Mouse (Mus musculus) limb, embryonic 12.5 days (tissue): ENCODE results near the gene Trp53bp1. TPM values are rescaled to one million over a fixed set of nuclear protein-coding genes. Genes with fewer than 3 reads are reported as not detected.

Source experiments
- ATAC-seq: fragments of 200-750 bp; cut with Nextera tagmentation; 2 replicates; pipeline ENCODE4 v1.8.0; 2017; ENCODE audit warnings: low read depth, moderate TSS enrichment; ENCODE audit not compliant: insufficient number of reproducible peaks, insufficient read depth, low FRiP score, low TSS enrichment
- H3K27ac ChIP-seq: fragments of 300-500 bp; sonication (generic); 2 replicates; pipeline ENCODE4 v1.5.1; 2016; ENCODE audit warnings: mild to moderate bottlenecking, moderate library complexity
- H3K27me3 ChIP-seq: fragments of 300-500 bp; sonication (generic); 2 replicates; pipeline ENCODE4 v1.6.1; 2016; ENCODE audit warnings: mild to moderate bottlenecking, moderate library complexity
- H3K36me3 ChIP-seq: fragments of 300-500 bp; sonication (generic); 2 replicates; pipeline ENCODE4 v1.6.1; 2016; ENCODE audit warnings: mild to moderate bottlenecking, moderate library complexity
- H3K4me1 ChIP-seq: fragments of 300-500 bp; sonication (generic); replicated peaks from 2 replicates; pipeline ENCODE4 v1.6.1; 2016
- H3K4me2 ChIP-seq: fragments of 300-500 bp; sonication (generic); 2 replicates; pipeline ENCODE4 v1.6.1; 2016; ENCODE audit warnings: mild to moderate bottlenecking, moderate library complexity
- H3K4me3 ChIP-seq: fragments of 300-500 bp; sonication (generic); replicated peaks from 2 replicates; pipeline ENCODE4 v1.5.1; 2016; ENCODE audit warnings: mild to moderate bottlenecking
- H3K9ac ChIP-seq: fragments of 300-500 bp; sonication (generic); replicated peaks from 2 replicates; pipeline ENCODE4 v1.6.1; 2016; ENCODE audit warnings: mild to moderate bottlenecking, moderate library complexity
- H3K9me3 ChIP-seq: fragments of 300-500 bp; sonication (generic); 2 replicates; pipeline ENCODE4 v1.6.1; 2016; ENCODE audit warnings: mild to moderate bottlenecking, moderate library complexity
- WGBS: fragments of 180-500 bp; shearing (Covaris S2); methylation state at CpG from one replicate; pipeline ENCODE4 v1.1.7; 2016; 5-methylcytosine and 5-hydroxymethylcytosine counted together
- polyA plus RNA-seq: library from polyadenylated mRNA; unstranded; fragments of >200 nt; fragmentation: Nextera tagmentation; extraction: Ambion mirVana; gene quantifications from 2 replicates; pipeline ENCODE4 v1.2.1, GENCODE M21; 2016

The Trp53bp1 gene
- polyA plus RNA-seq, 1 experiment from 2014 or later, result 132 TPM

DNA sequence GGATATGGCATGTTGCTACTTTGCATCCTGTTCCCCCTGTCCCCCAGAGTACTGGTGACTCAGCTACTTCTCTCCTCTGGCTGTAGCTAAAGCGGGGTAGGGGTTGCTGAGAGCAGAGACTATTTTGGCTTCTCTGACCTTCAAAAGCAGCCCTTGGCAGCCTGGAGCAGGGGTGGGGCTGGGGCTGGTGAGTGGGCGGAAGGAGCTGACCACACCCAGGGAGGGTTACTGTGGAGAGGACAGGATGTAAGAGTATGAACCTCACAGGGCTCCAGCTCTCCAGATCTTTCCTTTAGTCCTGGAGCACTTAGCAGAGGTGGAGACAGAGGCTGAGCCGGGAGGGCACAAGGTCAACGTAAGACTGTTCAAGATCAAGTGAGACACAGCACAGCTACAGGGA, 23.0 kb upstream of the Trp53bp1 start:
- H3K27me3 ChIP-seq, result peaks cover 78% of the 10 kb centered on the region
- H3K27ac ChIP-seq, result no peak overlapping the region
- H3K9ac ChIP-seq, result peak overlapping the region; percentile 38; the same call in 1 of the 2 replicates
- ATAC-seq, result no peak
- H3K4me1 ChIP-seq, result peaks cover 58% of the 10 kb centered on the region
- peak overlapping the region; percentile 45; the same call in 1 of the 2 replicates for H3K4me3 ChIP-seq
- H3K4me2 ChIP-seq, result peak overlapping the region; percentile 70
- H3K36me3 ChIP-seq, result peaks cover under 1% of the 10 kb centered on the region; the same call in 1 of the 2 replicates
- no peaks in the 10 kb centered on the region for H3K9me3 ChIP-seq
- WGBS, result 20% methylated on average over 4 of the region's 4 CpGs

DNA sequence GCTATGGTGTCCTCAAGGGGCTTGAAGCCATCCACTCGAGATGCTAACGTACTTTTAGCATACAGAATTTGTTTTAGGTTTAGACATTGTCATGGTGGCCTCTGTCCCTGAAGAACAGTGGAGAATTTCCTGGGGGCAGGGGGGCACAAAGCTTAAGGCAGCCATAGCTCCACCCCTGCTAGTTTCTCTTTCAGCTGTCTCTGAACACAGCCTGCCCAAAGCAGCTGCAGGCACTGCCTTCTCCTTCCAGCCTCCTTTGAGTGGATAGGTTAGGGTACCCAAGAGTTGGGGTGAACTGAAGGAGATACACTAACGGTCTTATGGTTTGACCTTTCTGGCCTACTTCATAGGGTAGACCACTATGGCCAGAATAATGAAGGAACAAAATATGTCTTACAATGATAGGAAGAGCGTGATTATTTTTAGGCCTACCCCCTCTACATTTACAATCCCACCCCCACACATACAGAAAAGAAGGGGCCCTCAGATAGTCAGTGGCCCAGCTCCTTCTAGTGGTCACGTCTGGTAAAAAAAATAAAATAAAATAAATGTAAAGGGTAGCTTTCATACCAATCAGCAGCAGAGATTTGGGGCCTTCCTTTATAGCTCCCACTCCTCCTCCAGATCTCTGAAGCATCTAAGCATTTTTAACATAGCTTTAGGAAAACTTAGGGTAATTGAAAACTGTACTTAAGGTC, 21.3 kb upstream of the Trp53bp1 start:
- no peak for ATAC-seq
- WGBS, result 68% methylated on average over 5 of the region's 5 CpGs
- peaks cover 49% of the 10 kb centered on the region for H3K4me1 ChIP-seq

GRCm38 (mm10) chr2:121289730-121290540, 18.7 kb upstream of the Trp53bp1 start:
- H3K27ac ChIP-seq, result no peak overlapping the region
- H3K9me3 ChIP-seq, result no peaks in the 10 kb centered on the region
- no peaks in the 10 kb centered on the region for H3K36me3 ChIP-seq
- H3K4me2 ChIP-seq, result peak overlapping the region; percentile 86
- peaks cover 24% of the 10 kb centered on the region for H3K4me1 ChIP-seq
- H3K27me3 ChIP-seq, result peaks cover 48% of the 10 kb centered on the region
- WGBS, result 4% methylated on average over 36 of the region's 36 CpGs
- peak; percentile 66 for ATAC-seq
- peak overlapping the region; percentile 48; the same call in 1 of the 2 replicates for H3K9ac ChIP-seq
- peak overlapping the region; percentile 56 for H3K4me3 ChIP-seq

More for the DNA sequence above, 21.3 kb upstream of the Trp53bp1 start:
- H3K4me3 ChIP-seq, result no peak overlapping the region
- H3K9ac ChIP-seq, result no peak overlapping the region
- no peak overlapping the region for H3K27ac ChIP-seq
- peaks cover 73% of the 10 kb centered on the region for H3K27me3 ChIP-seq
- no peaks in the 10 kb centered on the region for H3K36me3 ChIP-seq
- no peak overlapping the region for H3K4me2 ChIP-seq
- no peaks in the 10 kb centered on the region for H3K9me3 ChIP-seq

- Histone ChIP-seq H3K27ac (no peak within 1 kb of the TSS), H3K4me1 (peaks cover 15% of the 10 kb centered on the region), H3K9me3 (no peaks in the 10 kb centered on the region), H3K27me3 (peaks cover 40% of the 10 kb centered on the region), H3K36me3 (no peaks in the 10 kb centered on the region), H3K4me2 (peak within 1 kb of the TSS; percentile 86), H3K9ac (peak within 1 kb of the TSS; percentile 48), H3K4me3 (peak within 1 kb of the TSS; percentile 56)
- peak; percentile 98 for ATAC-seq
- WGBS, result 1% methylated on average over 48 of the region's 48 CpGs
These were observed 17.9 kb upstream of the Trp53bp1 start, which contains the start of gene Map1a for GRCm38 (mm10) chr2:121288901-121289729. Gene Map1a (plus strand): TSS chr2:121289600.

DNA sequence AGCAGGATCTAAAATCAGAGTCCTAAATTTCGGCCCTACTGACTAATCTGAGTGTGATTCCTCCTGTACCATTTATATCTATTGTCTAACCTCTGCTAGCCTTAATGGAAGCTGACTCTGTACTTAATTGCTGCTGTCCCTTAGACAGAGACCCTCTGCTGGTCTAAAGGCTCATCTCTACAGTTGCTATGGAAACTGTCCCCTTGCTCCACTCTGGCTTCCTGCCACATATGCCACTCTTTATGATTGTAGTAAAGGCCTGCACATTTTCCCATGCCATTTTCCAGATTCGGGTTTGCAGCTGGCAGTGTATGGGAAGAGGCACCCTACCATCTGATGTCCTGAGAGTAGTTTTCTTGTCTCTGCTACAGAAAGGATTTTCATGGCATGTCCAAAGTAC, 16.6 kb upstream of the Trp53bp1 start:
- Histone ChIP-seq H3K36me3 (no peaks in the 10 kb centered on the region), H3K27me3 (peaks cover 35% of the 10 kb centered on the region), H3K9me3 (no peaks in the 10 kb centered on the region), H3K4me3 (no peak overlapping the region), H3K4me2 (no peak overlapping the region), H3K27ac (no peak overlapping the region), H3K9ac (no peak overlapping the region), H3K4me1 (peaks cover 11% of the 10 kb centered on the region)
- 72% methylated on average over 2 of the region's 2 CpGs for WGBS
- no peak for ATAC-seq

DNA sequence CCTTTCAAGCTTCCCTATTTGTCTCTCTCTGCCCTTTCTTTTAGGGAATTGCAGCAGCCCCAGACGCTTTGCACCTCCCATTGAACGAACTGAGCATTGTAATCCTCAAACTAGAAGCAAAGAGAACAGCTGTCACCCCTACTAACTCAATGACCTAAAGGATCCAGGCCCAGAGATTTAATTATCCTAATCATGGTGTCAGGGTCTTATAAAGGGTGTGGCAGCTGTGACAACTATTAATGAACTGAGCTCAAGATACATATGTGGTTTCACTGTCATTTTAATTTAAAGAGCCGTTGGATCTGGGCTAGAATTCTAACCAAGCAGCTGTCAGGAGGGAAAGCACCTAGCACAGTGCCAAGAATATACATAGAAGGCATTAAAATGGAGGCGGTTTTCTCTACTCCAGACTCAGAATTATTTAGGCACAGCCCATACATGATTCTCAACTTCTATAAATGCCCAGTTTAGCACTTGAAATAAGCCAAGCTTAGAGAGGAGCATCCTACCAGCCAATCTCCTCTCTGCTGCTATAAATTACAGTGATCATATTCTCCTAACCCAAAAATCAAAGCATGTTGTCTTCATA, 815 bp upstream of the Trp53bp1 start:
- 0 out of 2 replicates have a peak overlapping the region, but pooled peaks have one; percentile 12 for H3K27ac ChIP-seq
- ATAC-seq, result no peak

GRCm38 (mm10) chr2:121270521-121271235, 529 bp downstream of the Trp53bp1 start:
- peak overlapping the region; percentile 84 for H3K9ac ChIP-seq
- H3K36me3 ChIP-seq, result peaks cover 37% of the 10 kb centered on the region
- H3K4me2 ChIP-seq, result peak overlapping the region; percentile 77
- H3K9me3 ChIP-seq, result no peaks in the 10 kb centered on the region; the same call in 1 of the 2 replicates
- peak; percentile 79 for ATAC-seq
- H3K27ac ChIP-seq, result peak overlapping the region; percentile 95
- peaks cover 28% of the 10 kb centered on the region for H3K4me1 ChIP-seq
- H3K27me3 ChIP-seq, result no peaks in the 10 kb centered on the region
- WGBS, result under 1% methylated on average over 35 of the region's 35 CpGs
- H3K4me3 ChIP-seq, result peak overlapping the region; percentile 89

More for the DNA sequence above, 815 bp upstream of the Trp53bp1 start:
- WGBS, result 27% methylated on average over 4 of the region's 4 CpGs
- Histone ChIP-seq H3K4me2 (peak overlapping the region; percentile 77), H3K27me3 (no peaks in the 10 kb centered on the region), H3K9me3 (no peaks in the 10 kb centered on the region; the same call in 1 of the 2 replicates), H3K4me3 (peak overlapping the region; percentile 89), H3K36me3 (peaks cover 30% of the 10 kb centered on the region), H3K4me1 (peaks cover 28% of the 10 kb centered on the region), H3K9ac (no peak overlapping the region; the same call in 1 of the 2 replicates)

DNA sequence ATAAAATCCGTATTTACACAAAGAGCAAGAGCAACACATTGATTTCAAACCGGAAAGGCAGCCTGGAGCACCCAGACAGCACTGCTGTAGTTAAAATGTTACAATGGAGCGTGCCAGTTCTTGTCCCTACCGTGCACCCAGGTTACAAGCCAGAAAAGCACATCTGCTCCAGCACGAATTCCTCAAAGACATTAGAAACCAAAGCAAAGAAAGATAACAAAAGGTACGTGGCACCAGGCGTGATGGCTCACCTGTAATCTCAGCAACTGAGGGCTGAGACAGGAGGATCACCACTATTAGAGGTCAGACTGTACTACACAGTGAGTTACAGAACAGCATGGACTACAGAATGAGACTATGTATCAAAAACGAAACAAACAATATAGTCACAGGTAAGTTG, 2.8 kb downstream of the Trp53bp1 start:
- WGBS, result 79% methylated on average over 8 of the region's 8 CpGs
- no peaks in the 10 kb centered on the region for H3K9me3 ChIP-seq
- no peak for ATAC-seq
- H3K36me3 ChIP-seq, result peaks cover 54% of the 10 kb centered on the region
- no peak overlapping the region for H3K27ac ChIP-seq
- peaks cover 28% of the 10 kb centered on the region for H3K4me1 ChIP-seq
- 0 out of 2 replicates have a peak overlapping the region, but pooled peaks have one; percentile 4 for H3K4me2 ChIP-seq
- H3K4me3 ChIP-seq, result no peak overlapping the region
- H3K9ac ChIP-seq, result no peak overlapping the region
- no peaks in the 10 kb centered on the region for H3K27me3 ChIP-seq

- H3K9ac ChIP-seq, result no peak overlapping the region
- WGBS, result 96% methylated on average over 2 of the region's 2 CpGs
- no peak overlapping the region for H3K4me2 ChIP-seq
- H3K9me3 ChIP-seq, result no peaks in the 10 kb centered on the region
- H3K27ac ChIP-seq, result no peak overlapping the region
- no peak for ATAC-seq
- H3K27me3 ChIP-seq, result no peaks in the 10 kb centered on the region
- no peaks in the 10 kb centered on the region for H3K4me1 ChIP-seq
- H3K36me3 ChIP-seq, result peaks cover 97% of the 10 kb centered on the region
- no peak overlapping the region for H3K4me3 ChIP-seq
These were observed 21.4 kb downstream of the Trp53bp1 start for GRCm38 (mm10) chr2:121249758-121250157.

DNA sequence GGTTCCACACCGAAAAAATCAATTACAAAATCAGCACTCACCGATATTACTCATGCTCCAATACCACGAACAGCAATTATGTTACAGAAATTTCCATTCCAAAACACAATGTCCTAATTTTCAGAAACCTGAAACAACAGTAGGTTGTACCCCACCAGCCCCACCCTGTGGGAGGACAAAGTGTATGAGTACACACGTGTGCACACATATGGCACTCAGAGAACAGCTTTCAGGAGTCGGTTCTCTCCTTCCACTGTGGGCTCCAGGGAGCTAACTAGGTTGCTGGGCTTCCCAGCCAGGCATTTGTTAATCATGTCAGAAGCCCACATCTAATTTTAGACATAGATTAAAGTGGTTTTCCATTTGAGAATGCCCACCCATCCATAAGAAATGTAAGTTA, 27.1 kb downstream of the Trp53bp1 start:
- H3K4me2 ChIP-seq, result no peak overlapping the region
- no peak overlapping the region for H3K4me3 ChIP-seq
- ATAC-seq, result no peak
- H3K36me3 ChIP-seq, result peaks cover 90% of the 10 kb centered on the region
- H3K27me3 ChIP-seq, result no peaks in the 10 kb centered on the region
- no peaks in the 10 kb centered on the region for H3K4me1 ChIP-seq
- H3K9ac ChIP-seq, result no peak overlapping the region
- no peaks in the 10 kb centered on the region for H3K9me3 ChIP-seq
- no peak overlapping the region for H3K27ac ChIP-seq
- WGBS, result 96% methylated on average over 5 of the region's 5 CpGs
